Mouse (Mus musculus) CH12.LX (cell line): Measurements from ENCODE around the gene Fgfr2.

Source experiments
- CTCF ChIP-seq, 2 experiments: IDR thresholded peaks in 1 of 2; conservative IDR thresholded peaks in 1 of 2; 2 replicates each; pipeline ENCODE4 v1.5.1; 2011 to 2012; ENCODE audit warnings: low read depth in 2 of 2, low read length in 2 of 2, improper control_type of control experiment in 1 of 2, inconsistent platforms in 1 of 2, mild to moderate bottlenecking in 1 of 2, moderate library complexity in 1 of 2
- EP300 ChIP-seq: IDR thresholded peaks from 2 replicates; pipeline ENCODE4 v1.6.1; 2011; ENCODE audit warnings: low read length, improper control_type of control experiment
- HCFC1 ChIP-seq: IDR thresholded peaks from 2 replicates; pipeline ENCODE4 v1.6.1; 2012; ENCODE audit warnings: low read depth, mild to moderate bottlenecking, inconsistent platforms, low read length, improper control_type of control experiment
- NELFE ChIP-seq: IDR thresholded peaks from 2 replicates; pipeline ENCODE4 v1.6.1; 2011; ENCODE audit warnings: low read depth, low read length, improper control_type of control experiment
- POLR2A ChIP-seq: IDR thresholded peaks from 2 replicates; pipeline ENCODE4 v1.6.1; 2011; ENCODE audit warnings: low read depth, mild to moderate bottlenecking, improper control_type of control experiment, low read length
- POLR2AphosphoS2 ChIP-seq: IDR thresholded peaks from 2 replicates; pipeline ENCODE4 v1.6.1; 2011; ENCODE audit warnings: low read depth, low read length, improper control_type of control experiment
- RAD21 ChIP-seq: IDR thresholded peaks from 2 replicates; pipeline ENCODE4 v1.6.1; 2011; ENCODE audit warnings: low read depth, mild to moderate bottlenecking, low read length, improper control_type of control experiment, moderate library complexity
- SMC3 ChIP-seq: IDR thresholded peaks from 2 replicates; pipeline ENCODE4 v1.6.1; 2011; ENCODE audit warnings: low read depth, low read length, improper control_type of control experiment
- TBP ChIP-seq: conservative IDR thresholded peaks from 2 replicates; pipeline ENCODE4 v1.6.1; 2011; ENCODE audit warnings: low read depth, low read length, improper control_type of control experiment
- USF1 ChIP-seq: IDR thresholded peaks from 2 replicates; pipeline ENCODE4 v1.6.1; 2014; ENCODE audit warnings: low read depth, mild to moderate bottlenecking, inconsistent platforms, low read length, improper control_type of control experiment
- ZNF384 ChIP-seq: IDR thresholded peaks from 2 replicates; pipeline ENCODE4 v1.6.1; 2012; ENCODE audit warnings: low read depth, low read length, improper control_type of control experiment, inconsistent platforms

GRCm38 (mm10) chr7:132447558-132447957 lies 675.6 kb downstream of the Fgfr2 start:
- no peak for TF ChIP-seq CTCF (conservative IDR thresholded peaks at IDR 0.05 in 1 of 2, IDR thresholded peaks at IDR 0.05 in 1 of 2; ENCODE audit: low read depth in 2 of 2, low read length in 2 of 2)
- TF ChIP-seq POLR2AphosphoS2 = no peak
- TF ChIP-seq ZNF384 = no peak
- no peak for TF ChIP-seq HCFC1
- TF ChIP-seq TBP = no peak
- no peak for TF ChIP-seq RAD21
- TF ChIP-seq SMC3 = no peak
- TF ChIP-seq NELFE = no peak
- no peak for TF ChIP-seq USF1
- TF ChIP-seq EP300 = no peak
- TF ChIP-seq POLR2A = no peak
